Mouse (Mus musculus): ENCODE results near the gene Gtf3c5. TPM values are rescaled to one million over a fixed set of nuclear protein-coding genes. Genes with fewer than 3 reads are reported as not detected.

Gene Gtf3c5
- polyA plus RNA-seq, 1 experiment from 2014 or later: 32.5 TPM

DNA sequence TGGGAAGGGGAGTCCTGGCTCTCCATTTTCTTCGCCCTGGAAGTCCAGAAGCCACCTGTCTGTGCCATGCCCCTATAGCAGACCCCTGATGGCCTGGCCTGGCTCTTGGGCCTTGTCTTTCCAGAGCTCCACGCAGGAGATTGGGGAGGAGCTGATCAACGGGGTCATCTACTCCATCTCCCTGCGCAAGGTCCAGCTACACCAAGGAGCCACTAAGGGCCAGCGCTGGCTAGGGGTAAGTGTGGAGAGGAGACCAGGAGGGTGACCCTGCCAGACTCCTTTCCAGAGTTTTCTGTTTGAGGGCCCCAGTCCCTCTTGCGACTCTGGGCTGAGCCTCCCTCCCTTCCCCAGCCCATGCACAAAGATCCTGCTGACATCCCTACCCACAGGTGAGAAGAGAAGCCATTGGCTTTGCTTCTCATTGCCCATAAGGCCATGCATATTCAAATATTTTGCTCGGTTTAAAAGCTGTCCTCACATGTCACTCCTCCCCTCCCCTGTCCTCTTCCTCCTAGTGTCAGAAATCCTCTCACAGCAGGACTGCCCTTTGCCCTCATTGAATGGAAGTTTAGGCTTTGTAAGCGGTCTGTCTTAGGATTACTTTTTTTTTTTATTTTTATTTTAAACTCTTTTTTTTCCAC lies 42.8 kb downstream of the Gtf3c5 start:
- peaks cover 38% of the 10 kb centered on the region for H3K4me1 ChIP-seq (replicated peaks)
- 78% methylated on average over 8 of the region's 8 CpGs for WGBS

DNA sequence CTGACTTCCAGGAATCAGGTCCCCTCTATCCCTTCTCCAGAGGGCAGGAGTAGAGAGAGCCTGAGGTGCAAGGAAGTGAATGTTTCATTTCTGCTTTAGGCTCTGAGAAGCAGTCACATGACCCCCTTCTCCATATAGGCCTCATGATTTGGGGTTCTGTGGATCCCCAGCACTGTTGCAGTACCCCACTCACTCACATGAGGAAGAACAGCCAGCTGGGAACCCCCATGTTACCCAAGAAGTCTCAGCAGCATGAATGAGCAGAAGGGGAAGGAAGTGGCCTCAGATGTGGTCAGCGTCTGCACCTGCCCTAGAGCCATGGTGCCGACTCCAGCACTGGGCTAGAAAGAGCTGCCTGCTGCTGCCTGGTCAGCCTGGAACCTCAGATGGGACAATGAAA lies 43.6 kb downstream of the Gtf3c5 start:
- 67% methylated on average over 2 of the region's 2 CpGs for WGBS
- Histone ChIP-seq H3K9ac (peak overlapping the region; percentile 24; the same call in 1 of the 2 replicates), H3K27me3 (replicated peaks) (no peaks in the 10 kb centered on the region), H3K4me3 (no peak overlapping the region), H3K9me3 (replicated peaks) (no peaks in the 10 kb centered on the region), H3K4me2 (no peak overlapping the region), H3K4me1 (replicated peaks) (peaks cover 45% of the 10 kb centered on the region), H3K27ac (ENCODE audit: poor library complexity, severe bottlenecking) (no peak overlapping the region), H3K36me3 (peaks cover 36% of the 10 kb centered on the region)
- no peak for ATAC-seq (ENCODE audit: insufficient number of reproducible peaks, low FRiP score)

More for the DNA sequence above, 42.8 kb downstream of the Gtf3c5 start:
- no peaks in the 10 kb centered on the region for H3K9me3 ChIP-seq (replicated peaks)
- no peak overlapping the region for H3K4me3 ChIP-seq
- peaks cover 44% of the 10 kb centered on the region for H3K36me3 ChIP-seq
- no peak overlapping the region for H3K27ac ChIP-seq (ENCODE audit: poor library complexity, severe bottlenecking)
- no peak overlapping the region for H3K4me2 ChIP-seq
- H3K9ac ChIP-seq: no peak overlapping the region
- ATAC-seq (ENCODE audit: insufficient number of reproducible peaks, low FRiP score): no peak
- no peaks in the 10 kb centered on the region for H3K27me3 ChIP-seq (replicated peaks)

DNA sequence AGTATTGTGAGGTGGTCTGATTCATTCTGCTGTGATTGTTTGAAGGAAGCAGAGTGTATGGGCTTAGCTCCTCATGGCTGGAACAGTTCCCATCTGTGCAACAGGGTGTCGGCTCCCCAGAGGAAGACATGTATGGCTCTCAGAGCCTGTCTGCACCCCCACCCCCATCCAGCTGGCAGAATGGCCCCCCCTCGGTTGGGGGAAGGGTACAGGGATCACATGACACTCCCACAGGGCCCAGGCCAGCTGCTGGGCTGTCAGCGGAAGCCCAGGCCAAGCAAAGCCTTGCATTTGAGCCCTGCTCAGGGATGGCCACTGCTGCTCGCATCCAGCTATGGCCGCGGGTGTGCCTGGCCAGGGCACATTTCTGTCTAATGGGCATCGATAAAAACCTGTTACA lies 44.3 kb downstream of the Gtf3c5 start:
- Histone ChIP-seq H3K27me3 (replicated peaks) (no peaks in the 10 kb centered on the region), H3K9ac (peak overlapping the region; percentile 24), H3K9me3 (replicated peaks) (no peaks in the 10 kb centered on the region), H3K27ac (ENCODE audit: poor library complexity, severe bottlenecking) (peak overlapping the region; percentile 20; the same call in 1 of the 2 replicates), H3K4me2 (no peak overlapping the region), H3K4me1 (replicated peaks) (peaks cover 53% of the 10 kb centered on the region), H3K36me3 (peaks cover 28% of the 10 kb centered on the region), H3K4me3 (no peak overlapping the region)
- WGBS: 45% methylated on average over 7 of the region's 7 CpGs
- no peak for ATAC-seq (ENCODE audit: insufficient number of reproducible peaks, low FRiP score)

DNA sequence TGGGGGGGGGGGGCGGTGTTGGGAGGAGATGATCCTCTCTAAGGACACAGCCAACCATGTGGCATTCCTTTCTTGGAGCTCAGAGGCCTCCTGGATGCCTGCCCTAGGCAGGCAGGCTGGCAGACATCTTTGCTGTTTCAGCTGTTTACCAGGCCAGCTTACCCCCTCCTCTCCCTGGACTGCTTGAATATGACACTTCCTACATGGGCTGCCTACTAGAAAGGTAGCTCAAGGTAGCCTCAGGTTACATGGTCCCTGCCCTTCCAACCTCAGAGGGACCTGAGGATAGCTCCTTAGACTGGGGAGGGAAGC lies 44.8 kb downstream of the Gtf3c5 start:
- H3K27ac ChIP-seq (ENCODE audit: poor library complexity, severe bottlenecking): peak overlapping the region; percentile 20; the same call in 1 of the 2 replicates
- no peaks in the 10 kb centered on the region for H3K27me3 ChIP-seq (replicated peaks)
- WGBS: 50% methylated on average over 1 of the region's 1 CpGs
- H3K4me1 ChIP-seq (replicated peaks): peaks cover 57% of the 10 kb centered on the region
- no peak for ATAC-seq (ENCODE audit: insufficient number of reproducible peaks, low FRiP score)
- H3K4me3 ChIP-seq: no peak overlapping the region
- peaks cover 24% of the 10 kb centered on the region for H3K36me3 ChIP-seq
- H3K9ac ChIP-seq: peak overlapping the region; percentile 24; the same call in 1 of the 2 replicates
- H3K4me2 ChIP-seq: no peak overlapping the region
- H3K9me3 ChIP-seq (replicated peaks): no peaks in the 10 kb centered on the region

DNA sequence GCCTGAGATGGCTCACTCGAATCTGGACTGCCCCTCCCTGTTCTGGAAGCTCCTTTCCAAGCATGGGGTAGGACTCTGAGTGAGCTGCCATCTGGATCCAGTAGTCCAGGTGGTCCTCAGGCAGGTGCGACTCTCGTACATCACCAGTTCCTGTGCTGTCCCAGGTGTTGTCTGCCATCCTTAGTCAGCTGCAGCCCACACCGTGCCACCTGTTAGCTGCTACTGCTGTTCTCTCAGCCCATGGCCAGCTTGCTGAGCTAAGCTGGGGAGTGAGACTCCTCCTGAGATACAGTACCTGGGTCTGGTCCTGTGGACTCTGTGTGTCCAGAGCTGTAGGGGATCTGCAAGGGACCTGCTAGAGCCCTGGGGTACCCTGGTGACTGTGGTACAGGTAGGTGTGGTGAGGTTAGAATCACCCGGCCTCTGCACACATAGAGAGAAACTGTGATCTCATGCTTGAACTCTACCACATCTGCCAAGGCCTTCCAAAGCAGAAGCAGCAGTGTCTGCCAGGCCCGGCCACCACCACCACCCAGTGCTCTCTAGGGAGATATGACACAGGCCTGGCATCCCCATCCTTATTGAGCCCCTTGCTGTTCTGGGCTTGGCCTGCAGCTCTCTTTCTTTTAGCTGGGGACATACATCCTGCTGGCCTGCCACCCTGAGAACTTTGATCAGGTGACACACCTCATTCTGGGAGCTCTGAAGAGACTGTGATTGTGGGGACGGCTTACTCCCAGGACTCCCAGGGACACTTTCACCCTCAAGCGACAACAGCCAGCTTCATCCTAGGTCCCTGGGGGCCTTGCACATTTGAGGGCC lies 45.3 kb downstream of the Gtf3c5 start:
- Histone ChIP-seq H3K4me2 (no peak overlapping the region), H3K27me3 (replicated peaks) (no peaks in the 10 kb centered on the region), H3K4me3 (no peak overlapping the region), H3K27ac (ENCODE audit: poor library complexity, severe bottlenecking) (no peak overlapping the region), H3K9ac (peak overlapping the region; percentile 24; the same call in 1 of the 2 replicates), H3K9me3 (replicated peaks) (no peaks in the 10 kb centered on the region), H3K4me1 (replicated peaks) (peaks cover 61% of the 10 kb centered on the region), H3K36me3 (peaks cover 18% of the 10 kb centered on the region)
- ATAC-seq (ENCODE audit: insufficient number of reproducible peaks, low FRiP score): no peak
- 76% methylated on average over 8 of the region's 8 CpGs for WGBS

DNA sequence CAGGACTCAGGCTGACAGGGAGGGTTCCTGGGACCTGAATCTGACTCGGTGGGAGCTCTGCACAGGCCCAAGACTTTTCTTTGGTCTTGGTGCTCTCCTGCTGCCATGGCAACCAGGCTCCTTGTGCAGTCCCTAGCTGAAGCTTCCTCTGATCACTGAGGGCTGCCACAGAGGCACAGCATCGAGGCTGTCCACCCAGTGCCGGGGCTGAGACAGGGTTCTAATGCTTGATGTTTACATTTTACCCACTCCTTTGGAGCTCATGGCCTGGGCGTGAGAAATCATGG lies 46.0 kb downstream of the Gtf3c5 start:
- Histone ChIP-seq H3K9ac (no peak overlapping the region), H3K27ac (ENCODE audit: poor library complexity, severe bottlenecking) (no peak overlapping the region), H3K27me3 (replicated peaks) (no peaks in the 10 kb centered on the region), H3K4me1 (replicated peaks) (peaks cover 66% of the 10 kb centered on the region), H3K4me2 (no peak overlapping the region), H3K36me3 (peaks cover 12% of the 10 kb centered on the region), H3K4me3 (no peak overlapping the region), H3K9me3 (replicated peaks) (no peaks in the 10 kb centered on the region)
- no peak for ATAC-seq (ENCODE audit: insufficient number of reproducible peaks, low FRiP score)
- 64% methylated on average over 4 of the region's 4 CpGs for whole genome bisulfite sequencing

DNA sequence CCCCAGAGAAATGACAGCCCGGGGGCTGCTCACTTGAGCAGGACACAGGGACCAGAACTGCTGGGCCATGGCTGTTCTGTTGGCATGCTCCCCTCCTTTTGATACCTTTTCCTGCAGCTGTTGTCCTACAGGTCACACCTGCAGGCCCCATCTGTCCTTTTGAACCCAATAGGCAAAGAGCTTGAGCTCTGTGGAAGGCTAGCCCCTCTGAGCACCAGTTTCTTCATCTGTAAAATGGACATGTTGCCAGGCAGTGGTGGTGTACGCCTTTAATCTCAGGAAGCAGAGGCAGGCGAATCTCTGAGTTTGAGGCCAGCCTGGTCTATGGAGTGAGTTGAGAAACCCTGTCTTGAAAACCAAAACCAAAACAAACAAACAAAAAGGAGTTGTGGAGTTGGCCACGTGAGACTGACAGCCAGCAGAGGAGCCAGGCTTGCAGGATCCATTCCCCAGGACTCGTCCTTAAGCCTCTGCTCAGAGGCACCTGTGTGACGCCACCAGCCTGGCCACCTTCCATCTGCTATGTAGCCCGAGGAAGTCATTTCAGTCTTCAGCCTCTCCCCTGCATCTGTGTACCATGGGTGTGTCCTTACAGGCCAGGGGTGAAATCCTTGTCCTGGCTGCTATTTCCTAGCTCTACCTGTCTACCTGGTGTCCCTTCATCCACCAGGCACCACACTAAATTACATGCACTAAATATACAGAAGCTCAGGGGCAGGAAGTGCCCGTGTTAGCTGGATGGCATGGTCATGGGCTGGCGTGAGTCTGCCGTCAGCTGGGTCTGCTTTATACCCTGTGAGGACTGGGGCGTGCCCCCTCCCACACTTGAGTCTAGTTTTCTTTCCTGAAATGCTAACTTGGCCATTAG lies 46.6 kb downstream of the Gtf3c5 start:
- H3K4me3 ChIP-seq: no peak overlapping the region
- H3K4me1 ChIP-seq (replicated peaks): peaks cover 72% of the 10 kb centered on the region
- 80% methylated on average over 11 of the region's 11 CpGs for WGBS
- no peak for ATAC-seq (ENCODE audit: insufficient number of reproducible peaks, low FRiP score)
- H3K9me3 ChIP-seq (replicated peaks): no peaks in the 10 kb centered on the region
- no peak overlapping the region for H3K9ac ChIP-seq
- H3K27ac ChIP-seq (ENCODE audit: poor library complexity, severe bottlenecking): no peak overlapping the region
- no peak overlapping the region for H3K4me2 ChIP-seq
- H3K36me3 ChIP-seq: peaks cover 6% of the 10 kb centered on the region
- no peaks in the 10 kb centered on the region for H3K27me3 ChIP-seq (replicated peaks)

DNA sequence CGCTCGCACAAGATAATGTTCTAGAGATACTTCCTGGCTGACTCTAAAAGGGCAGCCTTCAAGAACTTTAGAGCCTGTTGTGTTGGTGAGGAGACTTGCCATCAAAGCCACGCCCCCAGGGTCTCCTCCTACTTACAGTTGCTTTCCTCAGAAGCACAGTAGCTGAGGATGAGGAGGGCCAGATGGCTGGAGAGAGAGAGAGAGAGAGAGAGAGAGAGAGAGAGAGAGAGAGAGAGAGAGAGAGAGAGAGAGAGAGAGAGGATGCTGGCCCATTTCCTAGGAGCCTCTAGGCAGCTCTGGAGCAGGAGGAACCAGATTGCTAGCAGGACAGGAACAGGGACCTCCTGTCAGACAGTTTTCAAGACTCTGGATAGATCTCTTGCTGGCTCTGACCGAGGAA lies 47.4 kb downstream of the Gtf3c5 start:
- H3K27me3 ChIP-seq (replicated peaks): no peaks in the 10 kb centered on the region
- peak overlapping the region; percentile 87; the same call in 1 of the 2 replicates for H3K4me2 ChIP-seq
- no peak for ATAC-seq (ENCODE audit: insufficient number of reproducible peaks, low FRiP score)
- no peak overlapping the region for H3K9ac ChIP-seq
- H3K4me1 ChIP-seq (replicated peaks): peaks cover 77% of the 10 kb centered on the region
- peak overlapping the region; percentile 79; the same call in 1 of the 2 replicates for H3K27ac ChIP-seq (ENCODE audit: poor library complexity, severe bottlenecking)
- H3K9me3 ChIP-seq (replicated peaks): no peaks in the 10 kb centered on the region
- WGBS: 53% methylated on average over 4 of the region's 4 CpGs
- 0 out of 2 replicates have a peak, but pooled peaks cover 2% of the 10 kb centered on the region for H3K36me3 ChIP-seq
- H3K4me3 ChIP-seq: no peak overlapping the region

DNA sequence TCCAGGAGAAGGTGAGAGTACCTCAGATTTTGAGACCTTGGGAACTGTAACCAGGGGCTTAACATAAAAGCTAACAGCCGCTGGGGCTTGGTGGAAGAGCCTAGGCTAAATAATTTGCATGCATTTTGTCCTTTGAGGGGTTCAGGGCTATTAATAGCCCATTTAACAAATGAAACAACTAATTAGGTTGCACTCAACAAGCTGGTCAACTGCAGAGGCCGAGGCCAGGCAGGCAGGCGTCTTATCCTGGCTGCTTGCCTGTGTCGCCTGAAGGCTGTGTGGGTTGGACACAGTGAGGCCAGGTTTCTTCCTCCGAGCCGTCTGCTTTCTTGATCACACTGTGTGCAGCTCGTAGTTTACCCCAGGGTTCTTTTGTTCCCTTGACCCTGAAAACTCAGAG lies 47.9 kb downstream of the Gtf3c5 start:
- Histone ChIP-seq H3K36me3 (0 out of 2 replicates have a peak, but pooled peaks cover under 1% of the 10 kb centered on the region), H3K4me3 (no peak overlapping the region), H3K27me3 (replicated peaks) (no peaks in the 10 kb centered on the region), H3K9me3 (replicated peaks) (no peaks in the 10 kb centered on the region), H3K27ac (ENCODE audit: poor library complexity, severe bottlenecking) (peak overlapping the region; percentile 79), H3K4me2 (peak overlapping the region; percentile 87), H3K9ac (peak overlapping the region; percentile 9; the same call in 1 of the 2 replicates), H3K4me1 (replicated peaks) (peaks cover 77% of the 10 kb centered on the region)
- no peak for ATAC-seq (ENCODE audit: insufficient number of reproducible peaks, low FRiP score)
- 47% methylated on average over 7 of the region's 7 CpGs for WGBS

DNA sequence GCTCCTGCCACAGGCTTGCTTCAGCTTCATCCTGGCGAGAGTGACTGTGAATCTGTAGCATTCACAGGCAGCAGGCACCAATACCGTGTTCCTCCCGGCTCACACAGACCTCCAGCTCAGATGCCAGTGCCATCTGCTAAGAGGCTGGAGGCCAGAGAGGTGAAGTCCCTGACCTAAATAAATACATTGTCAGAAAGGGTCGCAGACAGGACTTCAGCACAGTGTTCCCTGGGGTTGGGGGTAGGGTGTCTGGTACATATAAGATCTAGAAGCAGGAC lies 48.3 kb downstream of the Gtf3c5 start:
- H3K27me3 ChIP-seq (replicated peaks): no peaks in the 10 kb centered on the region
- H3K4me1 ChIP-seq (replicated peaks): peaks cover 76% of the 10 kb centered on the region
- H3K27ac ChIP-seq (ENCODE audit: poor library complexity, severe bottlenecking): peak overlapping the region; percentile 79
- H3K9ac ChIP-seq: peak overlapping the region; percentile 9; the same call in 1 of the 2 replicates
- peak overlapping the region; percentile 11; the same call in 1 of the 2 replicates for H3K4me3 ChIP-seq
- no peaks in the 10 kb centered on the region for H3K36me3 ChIP-seq
- ATAC-seq (ENCODE audit: insufficient number of reproducible peaks, low FRiP score): no peak
- WGBS: 46% methylated on average over 4 of the region's 4 CpGs
- H3K4me2 ChIP-seq: peak overlapping the region; percentile 87
- no peaks in the 10 kb centered on the region for H3K9me3 ChIP-seq (replicated peaks)

Measured in heart, embryonic 12.5 days (tissue).